Mouse (Mus musculus) neutrophil, adult 5-6 weeks (primary cell): ENCODE results near the gene Yod1. TPM values are rescaled to one million over a fixed set of nuclear protein-coding genes. Genes with fewer than 3 reads are reported as not detected.

ENCODE experiments used
- ATAC-seq: fragments of 151-379, 151-347 bp; 2 replicates; pipeline ENCODE4 v1.8.0; 2017; ENCODE audit warnings: mild to moderate bottlenecking, moderate TSS enrichment; ENCODE audit not compliant: insufficient number of reproducible peaks, poor library complexity, low FRiP score, severe bottlenecking; ENCODE audit errors: extremely low read depth
- total RNA-seq: library from RNA; stranded (forward); fragments of 200-1000 nt; gene quantifications from 2 replicates; pipeline ENCODE4 v1.2.3, GENCODE M21; 2017

Gene Yod1
- total RNA-seq, 1 experiment from 2014 or later = 12.6 TPM

- ATAC-seq = no peak
Observed at GRCm38 (mm10) chr1:130761597-130761996, 44.5 kb downstream of the Yod1 start.

- ATAC-seq = no peak
Observed at GRCm38 (mm10) chr1:130762045-130762760, 45.1 kb downstream of the Yod1 start.

- ATAC-seq = no peak
Observed at GRCm38 (mm10) chr1:130764027-130764461, 46.9 kb downstream of the Yod1 start.

GRCm38 (mm10) chr1:130767066-130767465 lies 49.9 kb downstream of the Yod1 start:
- no peak for ATAC-seq

- ATAC-seq = no peak
Observed at GRCm38 (mm10) chr1:130769925-130770324, 52.8 kb downstream of the Yod1 start.

GRCm38 (mm10) chr1:130770487-130770886 lies 53.4 kb downstream of the Yod1 start:
- ATAC-seq = no peak

GRCm38 (mm10) chr1:130770981-130771494 lies 53.9 kb downstream of the Yod1 start:
- ATAC-seq = no peak

Other genes starting within 250 kb of the Yod1 start
- not detected in 2 replicates for gene Zp3r, start 87.7 kb upstream of the Yod1 start, total RNA-seq
- 0.12 TPM in 1 of 2 replicates, not detected in the other for gene C4bp, start 55.7 kb upstream of the Yod1 start, total RNA-seq
- not detected in 2 replicates for gene Gm29427, start 1.5 kb upstream of the Yod1 start, total RNA-seq
- 15.8 and 20.0 TPM in 2 replicates for gene Pfkfb2, start 11.9 kb downstream of the Yod1 start, total RNA-seq
- 1.4 and 3.1 TPM in 2 replicates for gene AA986860, start 14.6 kb downstream of the Yod1 start, total RNA-seq
- not detected in 2 replicates for gene Fcamr, start 83.6 kb downstream of the Yod1 start, total RNA-seq
- 1.5 and 1.8 TPM in 2 replicates for gene Pigr, start 109.4 kb downstream of the Yod1 start, total RNA-seq
- gene Fcmr, start 148.3 kb downstream of the Yod1 start, total RNA-seq = 429 and 440 TPM in 2 replicates
- gene Il24, start 170.1 kb downstream of the Yod1 start, total RNA-seq = not detected in 2 replicates
- 0.74 TPM in 1 of 2 replicates, not detected in the other for gene Il20, start 194.1 kb downstream of the Yod1 start, total RNA-seq
- gene Il19, start 222.8 kb downstream of the Yod1 start, total RNA-seq = not detected in 2 replicates